Mouse (Mus musculus) left cerebral cortex, postnatal 25 days (tissue): ENCODE measurements around the gene Prkaa1. TPM values are rescaled to one million over a fixed set of nuclear protein-coding genes. Genes with fewer than 3 reads are reported as not detected.

Experiments used
- DNase-seq, 2 experiments: peaks; one replicate each; pipeline ENCODE4 v3.0.0; 2022; ENCODE audit warnings: low spot score in 2 of 2, mixed read lengths in 1 of 2
- intact Hi-C: fragments of 180-260 bp; cut with DNase I; formaldehyde crosslinking; loops from one replicate; pipeline ENCODE4 v1.15.1; 2025
- total RNA-seq, 2 experiments: library from RNA; stranded (reverse); gene quantifications; 2 replicates each; pipeline ENCODE4 v1.2.3; 2021

The Prkaa1 gene
- total RNA-seq = 10 to 100 TPM; 18.8 to 19.2 TPM

DNA sequence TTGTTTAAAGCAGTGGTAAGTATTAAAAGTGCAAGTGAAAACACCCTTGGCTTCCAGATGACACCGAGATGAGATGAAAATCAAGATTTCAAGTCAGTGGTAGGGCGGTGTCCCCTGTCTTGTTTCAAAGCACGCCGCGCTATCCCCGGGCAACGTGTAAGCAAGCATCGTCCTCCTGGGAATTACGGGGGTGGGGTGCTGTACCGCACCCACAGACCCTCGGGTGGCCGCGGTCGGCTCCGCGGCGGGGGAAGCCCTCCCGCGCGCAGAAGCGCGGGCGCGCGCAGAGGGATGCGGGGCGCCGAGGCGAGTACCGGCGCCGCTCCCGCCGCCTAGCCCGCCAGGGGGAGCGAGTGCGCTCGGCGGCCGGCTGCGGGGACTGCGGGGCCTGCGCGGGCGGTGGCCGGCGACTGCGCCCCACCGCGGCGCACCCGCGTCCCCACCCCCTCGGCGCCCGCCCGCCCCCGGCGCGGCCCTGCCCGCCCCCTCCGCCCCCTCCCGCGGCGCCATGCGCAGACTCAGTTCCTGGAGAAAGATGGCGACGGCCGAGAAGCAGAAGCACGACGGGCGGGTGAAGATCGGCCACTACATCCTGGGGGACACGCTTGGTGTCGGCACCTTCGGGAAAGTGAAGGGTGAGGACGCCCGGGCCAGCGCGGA is at the start of gene Prkaa1:
Gene Prkaa1 (plus strand): TSS at position 501 of the 660 bp plus-strand sequence.
- DNase-seq = peak; percentile 49 to 74
- intact Hi-C loops = loop anchor here (2.0 kb wide), 2 partner anchors 27 to 41 kb away; partner anchors contain the start of genes Rpl37 and Ttc33

DNA sequence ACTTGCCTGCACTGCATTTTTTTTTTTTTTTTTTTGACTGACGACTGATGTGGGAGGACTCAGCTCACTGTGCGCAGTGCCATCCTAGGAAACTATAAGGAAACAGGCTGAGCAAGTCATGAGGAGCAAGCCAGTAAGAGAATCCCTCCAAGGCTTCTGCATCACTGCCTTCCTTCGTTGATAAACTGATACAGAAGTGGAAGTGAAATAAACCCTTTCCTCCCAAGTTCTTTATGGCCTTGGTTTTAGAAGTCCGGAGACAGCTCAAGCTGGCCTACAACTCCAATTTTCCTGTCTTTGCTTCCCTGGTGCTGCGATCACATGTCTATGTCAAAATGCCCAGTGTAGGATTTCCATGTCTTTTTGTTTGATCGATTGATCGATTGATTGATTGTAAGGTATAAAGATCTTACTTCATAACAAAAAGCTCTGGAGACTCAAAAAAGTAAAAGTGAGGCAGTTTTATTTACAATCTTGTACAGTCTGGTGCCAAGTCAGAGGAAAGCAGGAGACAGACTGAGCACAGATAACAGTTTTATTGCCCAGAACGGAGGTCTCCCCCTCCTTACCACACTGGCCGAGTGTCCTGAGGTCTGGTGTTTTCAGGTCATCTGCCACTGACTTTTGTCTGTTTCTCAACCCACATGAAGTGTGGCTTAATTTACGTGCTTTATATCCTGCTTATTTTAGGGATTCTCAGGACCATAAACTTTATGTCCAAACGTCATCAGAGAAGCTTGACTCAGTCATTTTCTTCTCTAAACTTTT is 47.9 kb upstream of the Prkaa1 start:
- intact Hi-C loops = no loop called here
- no peak for DNase-seq

DNA sequence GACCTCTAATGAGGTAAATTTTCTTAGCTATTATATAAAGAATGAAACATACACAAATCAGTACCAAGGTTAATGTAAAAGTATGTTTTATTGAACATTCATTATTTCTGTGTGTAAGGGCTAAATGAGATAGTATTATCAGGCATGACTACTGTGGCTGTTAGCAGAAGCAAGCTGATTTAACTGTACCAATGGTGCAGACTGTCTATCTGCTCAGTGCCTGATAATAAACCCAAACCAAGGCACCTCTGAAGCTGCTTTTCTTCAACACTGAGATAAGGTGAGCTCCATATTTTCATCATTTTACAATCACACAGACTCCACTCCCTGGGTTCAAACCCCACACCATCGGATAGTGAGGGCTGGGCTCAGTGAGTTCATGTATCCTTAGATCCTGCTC is 46.3 kb upstream of the Prkaa1 start:
- no peak for DNase-seq
- intact Hi-C loops = no loop called here

DNA sequence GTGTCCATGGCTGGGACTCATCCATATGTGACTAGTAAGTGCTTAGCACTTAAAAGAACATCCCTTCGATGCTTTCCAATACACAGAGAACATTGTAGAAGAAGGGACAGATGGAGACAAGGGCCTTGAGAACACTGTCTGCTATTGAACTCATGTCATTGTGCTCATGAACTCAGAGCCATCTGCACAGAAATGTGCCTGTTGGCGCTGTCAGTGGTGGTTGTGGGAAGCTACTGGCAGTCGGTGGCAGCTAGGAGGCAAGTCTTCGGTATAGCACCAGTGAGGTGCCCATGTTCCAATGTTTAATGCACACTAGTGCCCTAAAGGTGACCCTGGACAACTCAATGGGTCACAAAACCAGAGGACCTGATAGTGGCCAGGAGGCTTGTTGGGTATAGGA is 41.3 kb upstream of the Prkaa1 start:
- intact Hi-C loops = no loop called here
- no peak for DNase-seq

DNA sequence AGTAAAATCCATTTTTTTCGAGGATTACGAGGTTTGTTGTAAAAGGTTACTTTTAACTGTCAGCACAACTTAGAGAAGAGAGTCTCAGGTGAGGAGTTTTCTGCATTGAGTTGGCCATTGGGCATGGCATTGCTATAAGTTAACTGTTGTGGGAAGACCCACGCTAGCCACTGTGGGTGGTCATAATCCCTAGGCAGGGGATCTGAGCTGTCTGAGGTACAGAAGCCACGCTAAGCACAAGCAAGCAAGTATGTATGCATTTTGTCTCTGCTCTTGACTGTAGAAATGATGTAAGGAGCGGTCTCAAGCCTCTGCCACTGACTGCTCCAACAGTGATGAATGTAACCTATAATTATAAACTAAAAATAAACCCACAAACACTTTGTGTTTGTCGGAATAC is 37.8 kb upstream of the Prkaa1 start:
- intact Hi-C loops = loop anchor here (2.0 to 5.0 kb wide), 2 partner anchors 1049 to 1064 kb away; no protein-coding TSS in a partner anchor
- no peak for DNase-seq

DNA sequence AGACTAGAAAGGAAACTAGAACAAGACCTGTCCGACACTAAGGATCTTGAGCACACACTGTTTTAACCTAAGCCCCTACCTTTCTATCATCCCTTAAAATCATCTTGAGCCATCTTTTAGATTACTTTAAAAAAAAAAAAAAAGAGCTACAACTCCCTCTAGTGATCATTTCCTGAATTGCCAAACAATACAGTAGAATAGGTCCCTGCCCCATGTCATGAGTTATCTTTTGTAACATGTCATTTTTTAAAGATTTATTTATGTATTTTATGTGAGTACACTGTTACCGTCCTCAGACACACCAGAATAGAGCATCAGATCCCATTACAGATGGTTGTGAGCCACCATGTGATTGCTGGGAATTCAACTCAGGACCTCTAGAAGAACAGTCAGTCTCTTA is 37.4 kb upstream of the Prkaa1 start:
- intact Hi-C loops = loop anchor here (2.0 to 5.0 kb wide), 2 partner anchors 1049 to 1064 kb away; no protein-coding TSS in a partner anchor

DNA sequence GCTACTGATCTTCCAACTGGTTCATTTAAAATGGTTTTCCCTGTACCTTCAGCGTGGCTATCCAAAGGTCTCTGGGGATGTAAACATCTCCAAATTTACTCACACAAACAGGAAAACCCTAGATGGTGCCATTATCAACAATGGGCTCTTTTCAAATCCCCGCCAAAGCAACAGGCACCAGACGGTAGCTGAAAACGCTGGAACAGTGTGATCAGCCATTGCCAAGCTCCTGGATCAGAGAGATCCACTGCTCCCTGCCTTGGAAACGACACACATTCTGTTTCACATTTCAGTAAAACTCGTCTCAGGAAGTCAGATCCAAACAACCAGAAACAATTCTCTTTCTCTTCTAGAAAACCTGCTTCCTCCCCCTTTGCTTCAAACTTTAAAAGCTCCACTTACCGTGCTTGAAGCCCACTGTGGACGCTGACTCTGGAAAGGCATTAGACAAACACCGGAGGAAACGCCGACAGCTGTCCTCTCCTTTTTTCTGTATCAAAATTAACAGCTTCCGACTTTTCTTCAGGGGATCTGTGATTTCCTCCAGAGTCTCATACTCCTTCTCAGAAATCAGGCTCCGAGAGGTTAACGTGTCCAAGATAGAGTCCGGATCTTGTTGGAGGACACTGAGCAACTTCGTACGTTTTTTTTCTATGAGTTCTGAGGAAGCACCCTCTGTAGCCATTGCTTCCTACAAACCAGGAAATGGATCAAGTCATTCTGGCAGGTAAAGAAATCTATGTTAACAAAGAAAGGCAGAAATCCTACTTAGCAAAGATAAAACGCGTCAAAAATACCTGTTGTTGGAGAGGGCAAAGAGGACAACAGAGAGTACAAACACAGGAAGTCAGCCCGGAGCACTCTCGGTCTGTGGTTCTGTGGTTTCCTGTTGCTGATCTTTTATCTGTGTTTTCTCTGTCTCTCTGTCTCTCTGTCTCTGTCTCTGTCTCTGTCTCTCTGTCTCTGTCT is 35.7 kb upstream of the Prkaa1 start, which contains the start of gene Card6:
Gene Card6 (minus strand): TSS at position 854 of the 969 bp plus-strand sequence.
- intact Hi-C loops = loop anchor here (2.0 to 5.0 kb wide), 2 partner anchors 1051 to 1066 kb away; no protein-coding TSS in a partner anchor
- DNase-seq = peak in 1 of 2 experiments; percentile 13

More for the DNA sequence above, 37.4 kb upstream of the Prkaa1 start:
- DNase-seq = peak in 1 of 2 experiments; percentile 24

DNA sequence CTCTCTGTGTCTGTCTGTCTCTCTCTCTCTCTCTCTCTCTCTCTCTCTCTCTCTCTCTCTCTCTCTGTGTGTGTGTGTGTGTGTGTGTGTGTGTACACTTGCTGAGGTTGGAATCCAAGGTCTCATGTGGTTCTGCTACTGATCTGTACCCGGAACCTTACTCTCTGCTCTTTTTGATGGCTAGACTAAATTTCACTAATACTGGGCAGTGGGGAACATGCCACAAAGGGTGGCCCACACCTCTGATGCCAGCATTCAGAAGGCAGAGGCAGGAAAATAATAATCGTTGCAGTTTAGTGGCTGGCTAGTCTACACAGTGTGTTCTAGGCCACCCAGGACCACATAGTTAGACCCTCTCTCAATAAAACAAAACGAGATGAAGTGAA is 35.0 kb upstream of the Prkaa1 start:
- intact Hi-C loops = loop anchor here (5.0 kb wide), 1 partner anchor 1066 kb away; no protein-coding TSS in a partner anchor
- DNase-seq = no peak

DNA sequence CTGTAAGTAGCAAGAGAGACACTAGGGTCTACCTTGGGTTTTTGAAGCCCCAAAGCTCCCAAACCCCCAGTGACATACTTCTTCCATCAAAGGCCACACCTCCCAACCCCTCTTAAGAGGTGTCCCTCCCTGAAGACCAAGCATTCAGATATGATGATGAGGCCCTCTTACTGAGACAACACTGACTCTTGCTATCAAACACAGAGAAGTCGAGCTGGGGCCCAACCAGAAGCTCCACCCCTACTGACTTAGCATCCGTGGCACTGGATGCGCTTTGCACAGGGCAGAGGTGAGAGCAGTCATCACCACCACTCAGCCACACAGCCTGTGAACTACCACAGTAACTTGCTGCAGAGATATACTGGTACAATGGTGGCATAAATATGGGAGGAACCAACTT is 31.0 kb upstream of the Prkaa1 start:
- no peak for DNase-seq
- intact Hi-C loops = no loop called here

DNA sequence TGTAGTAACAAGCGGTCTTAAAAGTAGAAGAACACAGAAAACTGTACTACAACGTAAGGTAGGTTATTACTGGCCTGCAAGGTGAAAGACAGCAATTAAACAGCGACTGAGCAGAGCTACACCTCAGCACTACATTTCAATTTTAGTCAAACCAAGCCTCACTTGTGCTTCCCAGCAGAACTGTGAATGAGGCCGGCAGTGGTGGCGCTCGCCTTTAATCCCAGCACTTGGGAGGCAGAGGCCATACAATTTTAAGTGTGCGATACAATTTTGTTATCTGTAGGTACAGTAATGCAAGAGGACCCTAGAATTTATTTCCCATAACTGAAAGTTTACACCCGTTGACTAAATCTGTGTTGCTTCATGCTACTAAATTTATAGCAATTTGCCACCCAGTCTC is 28.5 kb upstream of the Prkaa1 start:
- intact Hi-C loops = no loop called here
- DNase-seq = no peak

DNA sequence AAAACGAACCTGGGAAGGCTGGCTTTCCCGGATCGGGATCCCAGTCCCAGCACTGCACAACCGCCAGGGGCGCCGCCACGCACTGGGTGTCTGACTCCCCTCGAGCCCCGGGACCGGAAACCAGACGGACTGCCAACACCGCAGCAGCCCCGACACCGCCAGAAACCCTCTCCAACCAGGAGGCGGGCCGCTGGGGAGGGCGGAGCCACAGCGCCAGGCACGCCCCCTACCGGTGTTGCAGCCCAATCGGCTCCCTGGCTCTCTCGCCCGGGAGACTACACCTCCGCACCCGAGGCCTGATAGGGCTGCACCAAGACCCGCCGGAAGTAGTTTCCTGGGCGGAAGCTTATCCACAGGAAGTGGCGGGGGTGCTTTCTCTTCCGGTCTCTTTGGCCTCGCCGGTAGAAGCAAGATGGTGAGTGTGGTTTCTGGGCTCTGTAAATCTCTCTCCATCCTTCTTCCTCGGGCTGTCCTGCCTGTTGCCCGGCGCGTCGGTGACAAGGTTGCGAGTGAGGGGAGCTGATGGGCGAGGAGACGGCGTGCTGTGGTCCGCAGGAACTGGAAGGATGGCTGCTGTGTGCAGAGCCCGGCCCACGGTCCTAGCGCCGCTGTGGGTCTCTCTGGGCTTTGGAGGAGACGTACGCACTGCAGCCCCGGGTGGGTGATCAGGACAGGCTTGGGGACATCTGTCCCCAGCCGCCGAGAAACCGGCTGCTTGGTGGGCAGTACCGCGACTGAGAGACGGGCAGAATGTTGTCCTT is 27.2 kb upstream of the Prkaa1 start, which contains the start of gene Rpl37:
Gene Rpl37 (plus strand): TSS at position 376 of the 761 bp plus-strand sequence.
- intact Hi-C loops = loop anchor here (2.0 kb wide), 3 partner anchors 26 to 1120 kb away; partner anchors contain the start of genes Prkaa1 and Ttc33

DNA sequence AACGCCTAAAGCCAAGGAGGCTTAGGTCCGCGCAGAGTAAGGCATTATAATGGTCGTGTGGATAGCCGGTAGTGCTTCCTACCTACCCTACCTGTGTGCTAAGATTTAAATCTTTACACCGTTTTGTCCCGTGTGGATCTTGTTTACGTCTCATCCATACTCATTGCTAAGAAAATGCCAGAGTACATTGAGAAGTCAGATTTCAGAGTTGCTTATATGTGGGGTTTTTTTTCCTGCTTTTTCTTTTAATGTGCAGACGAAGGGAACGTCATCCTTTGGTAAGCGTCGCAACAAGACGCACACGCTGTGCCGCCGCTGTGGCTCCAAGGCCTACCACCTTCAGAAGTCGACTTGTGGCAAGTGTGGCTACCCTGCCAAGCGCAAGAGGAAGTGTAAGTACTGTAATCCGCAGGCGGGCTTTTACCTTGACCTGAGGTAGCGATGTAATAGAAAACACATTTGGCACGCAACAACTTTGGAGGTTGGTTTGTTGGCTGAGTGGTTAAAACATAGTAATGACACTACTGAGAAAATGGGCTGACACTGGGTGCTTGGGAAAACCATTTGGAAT is 26.5 kb upstream of the Prkaa1 start:
- intact Hi-C loops = loop anchor here (2.0 kb wide), 3 partner anchors 26 to 1120 kb away; partner anchors contain the start of genes Prkaa1 and Ttc33
- peak in 1 of 2 experiments; percentile 8 for DNase-seq

More for the DNA sequence above, 27.2 kb upstream of the Prkaa1 start, which contains the start of gene Rpl37:
- DNase-seq = peak; percentile 98 to 99

DNA sequence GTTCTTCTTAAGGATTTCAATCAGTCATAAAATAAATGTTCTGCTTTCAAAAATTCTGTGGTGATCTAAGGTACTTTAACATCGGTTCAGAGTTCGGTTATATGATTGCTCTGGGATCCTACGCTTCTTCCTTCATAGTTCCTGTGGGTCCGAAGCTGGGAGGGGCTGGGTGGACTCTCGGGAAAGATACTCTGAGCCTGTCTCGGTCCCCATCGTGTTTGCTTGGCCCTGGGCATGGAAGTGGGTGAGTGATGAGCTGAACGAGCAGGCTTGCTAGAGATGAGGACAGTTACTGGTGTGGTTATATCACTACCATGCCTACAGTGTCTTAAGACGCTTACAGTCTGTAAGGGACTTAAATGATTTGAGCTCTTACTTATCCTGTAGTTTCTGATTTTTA is 25.0 kb upstream of the Prkaa1 start:
- intact Hi-C loops = no loop called here
- no peak for DNase-seq

DNA sequence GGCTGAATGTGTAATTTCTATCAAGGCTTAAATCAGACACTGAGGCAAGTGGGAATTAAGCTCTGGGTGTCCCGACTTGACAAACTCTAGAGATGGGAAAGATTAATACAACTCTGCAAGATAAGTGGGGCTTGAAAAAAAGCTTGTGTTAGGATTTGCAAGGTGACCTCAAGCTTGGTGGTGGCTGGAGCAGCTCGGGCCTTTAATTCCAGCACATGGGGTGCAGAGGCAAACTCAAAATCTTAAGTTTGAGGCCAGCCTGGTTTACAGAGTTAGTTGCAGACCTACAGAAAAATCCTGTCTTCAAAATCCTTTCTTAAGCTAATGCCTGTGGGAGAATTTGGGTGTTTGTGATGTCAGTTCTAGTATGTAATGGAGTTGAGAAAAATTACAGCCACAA is 24.5 kb upstream of the Prkaa1 start:
- DNase-seq = no peak
- intact Hi-C loops = no loop called here

DNA sequence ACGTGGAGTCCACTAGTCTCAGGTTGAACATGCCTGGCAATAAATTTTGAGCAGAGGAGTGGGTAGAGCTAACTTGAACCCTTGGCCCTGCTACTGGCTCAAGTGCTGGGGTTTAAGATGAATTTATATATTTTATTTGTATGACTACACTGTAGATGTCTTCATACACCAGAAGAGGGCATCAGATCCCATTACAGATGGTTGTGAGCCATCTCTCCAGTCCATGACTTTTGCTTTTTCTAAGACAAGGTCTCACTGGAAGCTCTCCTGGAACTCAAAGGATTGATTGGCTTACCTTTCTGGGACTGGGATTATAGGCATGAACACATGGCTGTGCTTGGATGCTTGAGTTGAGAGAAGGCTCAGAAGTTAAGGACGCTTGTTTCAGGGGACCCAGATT is 24.0 kb upstream of the Prkaa1 start:
- intact Hi-C loops = no loop called here
- DNase-seq = no peak

DNA sequence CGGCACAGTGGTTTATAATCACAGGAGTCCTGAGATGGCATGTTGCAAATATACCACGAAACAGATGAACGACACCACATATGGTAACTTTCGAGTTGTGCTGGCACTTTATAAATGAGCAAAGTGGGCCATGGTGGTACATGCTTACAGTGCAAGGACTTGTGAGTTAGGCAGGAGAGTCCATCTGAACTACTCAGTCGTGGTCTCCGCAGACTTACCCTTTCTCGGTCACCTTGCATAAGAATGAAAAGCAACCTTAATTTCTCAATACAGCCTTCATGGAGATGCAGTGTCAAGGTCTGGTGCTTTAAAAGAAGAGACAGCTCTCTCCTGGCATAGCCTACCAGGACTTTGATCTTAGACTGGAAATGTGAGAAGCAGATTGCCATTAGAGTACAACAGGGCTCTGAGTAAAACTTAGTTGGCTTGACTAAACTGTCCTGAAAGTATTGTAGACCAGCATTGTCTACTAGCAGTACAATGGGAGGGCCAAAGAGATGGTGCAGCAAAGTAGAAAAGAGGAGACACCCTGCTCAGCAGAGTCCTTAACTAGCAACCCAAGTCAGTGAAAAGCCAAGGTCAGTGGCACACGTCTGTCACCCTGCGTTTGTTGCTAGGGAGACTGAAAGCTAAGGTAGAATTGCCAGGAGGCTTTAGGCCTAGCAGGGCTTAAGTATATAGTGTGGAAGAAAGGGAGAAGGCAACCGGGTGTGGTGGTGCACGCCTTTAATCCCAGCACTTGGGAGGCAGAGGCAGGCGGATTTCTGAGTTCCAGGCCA is 21.9 kb upstream of the Prkaa1 start:
- DNase-seq = no peak
- intact Hi-C loops = no loop called here

DNA sequence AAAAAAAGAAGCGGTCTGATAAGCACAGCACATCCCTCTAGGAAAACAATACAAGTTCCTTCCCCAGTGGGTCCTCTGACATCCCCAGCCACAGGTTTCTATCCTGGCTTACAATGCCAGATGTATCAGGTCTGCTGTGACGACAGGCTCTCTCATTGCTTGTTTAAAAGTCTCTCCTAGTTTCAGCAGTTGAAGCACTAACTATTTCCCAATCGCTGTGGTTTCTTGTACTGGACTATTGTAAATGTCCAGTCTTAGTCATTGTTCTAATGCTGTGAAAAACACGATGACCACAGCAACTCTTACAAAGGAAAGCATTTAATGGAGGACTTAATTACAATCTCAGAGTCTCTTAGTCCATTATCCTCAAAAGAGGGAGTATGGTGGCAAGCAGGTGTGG is 17.2 kb upstream of the Prkaa1 start:
- intact Hi-C loops = no loop called here
- DNase-seq = no peak
